Mouse (Mus musculus) cerebellum, postnatal 25 days (tissue): ENCODE results near the gene Ces4a.
"Not testable (repeated sequence)": the region's sequence is repeated elsewhere in the genome, so short reads cannot be mapped to it uniquely, and the experiment has no call there.

Experiments
- DNase-seq, 2 experiments: peaks; one replicate each; pipeline ENCODE4 v3.0.0; 2021; ENCODE audit warnings: mixed read lengths in 2 of 2

Gene Ces4a

GRCm38 (mm10) chr8:105170381-105171115, 38.9 kb downstream of the Ces4a start, which contains the start of gene Cbfb:
Gene Cbfb, plus strand, starts transcription at chr8:105170674.
- peak; percentile 90 to 94 for DNase-seq

- peak; percentile 65 to 66 for DNase-seq
Observed at GRCm38 (mm10) chr8:105171116-105172002, 39.8 kb downstream of the Ces4a start.

GRCm38 (mm10) chr8:105172003-105172362, 40.4 kb downstream of the Ces4a start:
- DNase-seq: no peak

DNA sequence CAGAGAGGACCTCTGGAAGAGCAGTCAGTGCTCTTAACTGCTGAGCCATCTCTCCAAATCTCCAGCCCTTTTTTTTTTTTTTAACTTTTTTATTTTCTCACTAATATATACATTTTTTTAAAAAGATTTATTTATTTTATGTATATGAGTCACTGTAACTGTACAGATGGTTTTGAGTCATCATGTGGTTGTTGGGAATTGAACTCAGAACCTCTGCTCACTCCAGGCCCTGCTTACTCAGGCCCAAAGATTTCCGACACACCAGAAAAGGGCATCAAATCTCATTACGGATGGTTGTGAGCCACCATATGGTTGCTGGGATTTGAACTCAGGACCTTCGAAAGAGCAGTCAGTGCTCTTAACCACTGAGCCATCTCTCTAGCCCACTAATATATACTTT, 43.7 kb downstream of the Ces4a start:
- not testable (repeated sequence) for DNase-seq

GRCm38 (mm10) chr8:105178211-105178800, 46.7 kb downstream of the Ces4a start:
- no peak for DNase-seq

GRCm38 (mm10) chr8:105182201-105182600, 50.6 kb downstream of the Ces4a start:
- no peak for DNase-seq

DNA sequence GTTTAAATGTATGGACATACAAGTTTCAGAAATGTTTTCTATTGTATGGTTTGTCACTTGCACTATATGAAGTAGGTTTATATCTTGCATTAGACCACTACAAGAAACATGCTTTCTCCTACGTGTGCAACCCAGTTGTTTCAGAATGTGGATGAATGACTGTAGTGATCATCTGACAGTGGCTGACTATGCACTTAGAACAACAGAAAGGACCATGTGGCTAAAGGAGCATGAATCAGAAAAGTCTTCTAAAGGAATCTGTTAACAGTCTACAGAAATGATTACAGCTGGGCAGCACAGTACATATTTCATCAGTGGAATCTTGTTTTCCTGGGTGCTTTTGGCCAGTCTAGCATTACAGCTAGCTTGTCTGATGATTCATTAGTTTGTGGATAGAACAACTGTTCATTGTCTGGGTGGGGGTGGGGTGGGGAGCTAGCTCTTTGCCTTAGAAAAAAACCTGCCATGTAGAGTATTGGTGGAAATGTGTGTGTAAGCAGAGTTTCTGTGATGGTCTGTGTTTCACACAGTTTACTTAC, 54.9 kb downstream of the Ces4a start:
- no peak for DNase-seq

DNA sequence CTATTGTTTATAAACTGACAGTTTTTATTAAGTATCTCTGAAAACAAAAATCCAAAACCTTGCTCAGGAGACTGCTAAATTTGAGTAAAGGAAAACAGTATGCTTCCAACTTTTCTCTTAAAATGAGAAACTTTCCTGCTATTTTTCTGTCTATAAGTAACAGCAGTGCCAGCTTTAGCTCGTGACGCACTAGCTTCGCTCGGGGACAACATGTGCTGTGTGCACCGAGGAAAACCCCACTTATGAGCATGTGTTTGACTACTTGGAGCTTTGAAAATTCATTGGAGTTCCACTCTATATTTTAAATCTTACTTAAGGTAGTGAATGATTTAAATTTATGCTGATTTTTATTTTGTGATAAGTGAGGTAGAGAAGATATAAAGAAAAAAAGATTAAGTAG, 60.6 kb downstream of the Ces4a start:
- no peak for DNase-seq
